Mouse (Mus musculus) limb, embryonic 11.5 days (tissue): ENCODE data around the gene Hspa5. TPM values are rescaled to one million over a fixed set of nuclear protein-coding genes. Genes with fewer than 3 reads are reported as not detected.
"Not testable (repeated sequence)": the region's sequence is repeated elsewhere in the genome, so short reads cannot be mapped to it uniquely, and the experiment has no call there.

Experiments used
- ATAC-seq: fragments of 200-750 bp; cut with Nextera tagmentation; 2 replicates; pipeline ENCODE4 v1.8.0; 2017; ENCODE audit warnings: low read depth; ENCODE audit not compliant: insufficient number of reproducible peaks, low FRiP score, low TSS enrichment
- DNase-seq: peaks from one replicate; pipeline ENCODE4 v3.0.0-alpha.2; 2015; ENCODE audit warnings: low spot score
- H3K27ac ChIP-seq: fragments of 300-500 bp; sonication (generic); replicated peaks from 2 replicates; pipeline ENCODE4 v1.5.1; 2014; ENCODE audit warnings: low read depth, mild to moderate bottlenecking, low read length
- H3K27me3 ChIP-seq: fragments of 300-500 bp; sonication (generic); 2 replicates; pipeline ENCODE4 v1.6.1; 2014; ENCODE audit warnings: mild to moderate bottlenecking, low read length, mixed read lengths; ENCODE audit not compliant: control insufficient read depth, insufficient read depth
- H3K36me3 ChIP-seq: fragments of 300-500 bp; sonication (generic); 2 replicates; pipeline ENCODE4 v1.6.1; 2014; ENCODE audit warnings: mild to moderate bottlenecking, low read length, moderate library complexity, mixed read lengths; ENCODE audit not compliant: control insufficient read depth, insufficient read depth
- H3K4me1 ChIP-seq: fragments of 300-500 bp; sonication (generic); 2 replicates; pipeline ENCODE4 v1.6.1; 2014; ENCODE audit warnings: low read length, mixed read lengths; ENCODE audit not compliant: control insufficient read depth, insufficient read depth
- H3K4me2 ChIP-seq: fragments of 300-500 bp; sonication (generic); 2 replicates; pipeline ENCODE4 v1.6.1; 2014; ENCODE audit warnings: low read depth, mild to moderate bottlenecking, moderate library complexity; ENCODE audit not compliant: severe bottlenecking
- H3K4me3 ChIP-seq: fragments of 300-500 bp; sonication (generic); 2 replicates; pipeline ENCODE4 v1.5.1; 2014; ENCODE audit warnings: low read depth, low read length
- H3K9ac ChIP-seq: fragments of 300-500 bp; sonication (generic); 2 replicates; pipeline ENCODE4 v1.6.1; 2014; ENCODE audit warnings: mild to moderate bottlenecking, low read length
- H3K9me3 ChIP-seq: fragments of 300-500 bp; sonication (generic); 2 replicates; pipeline ENCODE4 v1.6.1; 2016; ENCODE audit warnings: low read length; ENCODE audit not compliant: control insufficient read depth
- WGBS: fragments of 180-500 bp; shearing (Covaris S2); extraction: QIAGEN DNeasy Blood & Tissue Kit; methylation state at CpG from one replicate; pipeline ENCODE4 v1.1.7; 2014; 5-methylcytosine and 5-hydroxymethylcytosine counted together
- polyA plus RNA-seq: library from polyadenylated mRNA; unstranded; fragments of >200 nt; fragmentation: Nextera tagmentation; extraction: Ambion mirVana; gene quantifications from 2 replicates; pipeline ENCODE4 v1.2.1, GENCODE M21; 2014

Hspa5 gene
- polyA plus RNA-seq, 1 experiment from 2014 or later = 886 TPM

- peaks cover 37% of the 10 kb centered on the region for H3K36me3 ChIP-seq
- no peak for ATAC-seq
- no peak overlapping the region for H3K4me3 ChIP-seq
These were observed 5.6 kb downstream of the Hspa5 start for GRCm38 (mm10) chr2:34777237-34777868.

GRCm38 (mm10) chr2:34783064-34784020 lies 11.6 kb downstream of the Hspa5 start:
- H3K4me3 ChIP-seq = no peak overlapping the region
- H3K4me2 ChIP-seq = no peak overlapping the region
- H3K4me1 ChIP-seq = no peaks in the 10 kb centered on the region
- H3K27me3 ChIP-seq = no peaks in the 10 kb centered on the region
- ATAC-seq (no peak), DNase-seq (no peak)
- no peak overlapping the region for H3K9ac ChIP-seq
- H3K27ac ChIP-seq = no peak overlapping the region
- peaks cover 19% of the 10 kb centered on the region for H3K36me3 ChIP-seq
- no peaks in the 10 kb centered on the region; the same call in 1 of the 2 replicates for H3K9me3 ChIP-seq
- WGBS = 92% methylated on average over 14 of the region's 14 CpGs

More at GRCm38 (mm10) chr2:34777237-34777868, 5.6 kb downstream of the Hspa5 start:
- H3K4me2 ChIP-seq = no peak overlapping the region
- peaks cover 22% of the 10 kb centered on the region for H3K4me1 ChIP-seq
- H3K9me3 ChIP-seq = no peaks in the 10 kb centered on the region; the same call in 1 of the 2 replicates
- H3K9ac ChIP-seq = no peak overlapping the region
- no peak overlapping the region for H3K27ac ChIP-seq
- 69% methylated on average over 1 of the region's 1 CpGs for WGBS
- DNase-seq = no peak
- H3K27me3 ChIP-seq = no peaks in the 10 kb centered on the region

- Histone ChIP-seq H3K4me3 (no peak overlapping the region), H3K4me1 (no peaks in the 10 kb centered on the region), H3K27ac (no peak overlapping the region), H3K27me3 (no peaks in the 10 kb centered on the region), H3K36me3 (peaks cover 16% of the 10 kb centered on the region), H3K9me3 (no peaks in the 10 kb centered on the region; the same call in 1 of the 2 replicates), H3K4me2 (no peak overlapping the region), H3K9ac (no peak overlapping the region)
- WGBS = 90% methylated on average over 2 of the region's 2 CpGs
- DNase-seq (peak; percentile 65), ATAC-seq (no peak)
These were observed 12.3 kb downstream of the Hspa5 start for GRCm38 (mm10) chr2:34784085-34784484.

- WGBS = 92% methylated on average over 8 of the region's 8 CpGs
These were observed 18.5 kb downstream of the Hspa5 start for GRCm38 (mm10) chr2:34790282-34790681.

DNA sequence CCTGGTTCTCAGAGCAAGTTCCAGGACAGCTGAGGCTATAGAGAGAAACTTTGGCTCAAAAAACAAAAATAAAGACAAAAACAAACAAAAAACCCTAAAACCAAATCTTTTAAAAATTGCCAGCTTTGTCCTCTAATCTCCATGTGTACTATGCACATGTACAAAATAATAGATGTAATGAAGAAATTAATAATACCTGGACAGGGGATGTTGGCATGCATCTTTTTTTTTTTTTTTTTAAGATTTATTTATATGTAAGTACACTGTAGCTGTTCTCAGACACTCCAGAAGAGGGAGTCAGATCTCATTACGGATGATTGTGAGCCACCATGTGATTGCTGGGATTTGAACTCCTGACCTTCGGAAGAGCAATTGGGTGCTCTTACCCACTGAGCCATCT lies 20.8 kb downstream of the Hspa5 start:
- WGBS = 88% methylated on average over 2 of the region's 2 CpGs
- not testable (repeated sequence) for H3K9ac ChIP-seq, H3K9me3 ChIP-seq, H3K4me3 ChIP-seq, ATAC-seq, H3K27me3 ChIP-seq, H3K36me3 ChIP-seq, H3K27ac ChIP-seq, DNase-seq, H3K4me1 ChIP-seq, H3K4me2 ChIP-seq

More at GRCm38 (mm10) chr2:34790282-34790681, 18.5 kb downstream of the Hspa5 start:
- Histone ChIP-seq H3K4me1 (no peaks in the 10 kb centered on the region), H3K4me3 (no peak overlapping the region), H3K36me3 (peaks cover 4% of the 10 kb centered on the region), H3K9me3 (no peaks in the 10 kb centered on the region), H3K27me3 (no peaks in the 10 kb centered on the region), H3K27ac (no peak overlapping the region), H3K9ac (no peak overlapping the region), H3K4me2 (no peak overlapping the region)
- DNase-seq (no peak), ATAC-seq (no peak)

DNA sequence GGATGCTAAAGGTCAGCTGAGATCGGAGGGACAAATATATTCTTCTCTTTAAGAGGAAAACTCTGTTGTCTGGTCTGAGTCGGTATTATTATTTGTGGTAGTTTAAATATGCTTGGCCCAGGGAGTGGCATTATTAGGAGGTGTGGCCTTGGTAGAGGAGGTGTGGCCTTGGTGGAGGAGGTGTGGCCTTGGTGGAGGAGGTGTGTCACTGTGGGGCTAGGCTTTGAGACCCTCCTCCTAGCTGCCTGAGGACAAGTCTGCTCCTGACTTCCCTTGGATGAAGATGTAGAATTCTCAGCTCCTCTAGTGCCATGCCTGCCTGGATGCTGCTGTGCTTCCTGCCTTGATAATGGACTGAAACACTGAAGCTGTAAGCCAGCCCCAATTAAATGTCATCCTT lies 22.7 kb downstream of the Hspa5 start:
- WGBS = 87% methylated on average over 2 of the region's 2 CpGs
- peaks cover 4% of the 10 kb centered on the region; the same call in 1 of the 2 replicates for H3K36me3 ChIP-seq
- no peak overlapping the region for H3K4me3 ChIP-seq
- ATAC-seq (no peak), DNase-seq (no peak)
- no peaks in the 10 kb centered on the region for H3K9me3 ChIP-seq
- H3K9ac ChIP-seq = no peak overlapping the region
- no peak overlapping the region for H3K4me2 ChIP-seq
- no peaks in the 10 kb centered on the region for H3K4me1 ChIP-seq
- H3K27me3 ChIP-seq = no peaks in the 10 kb centered on the region
- no peak overlapping the region for H3K27ac ChIP-seq

DNA sequence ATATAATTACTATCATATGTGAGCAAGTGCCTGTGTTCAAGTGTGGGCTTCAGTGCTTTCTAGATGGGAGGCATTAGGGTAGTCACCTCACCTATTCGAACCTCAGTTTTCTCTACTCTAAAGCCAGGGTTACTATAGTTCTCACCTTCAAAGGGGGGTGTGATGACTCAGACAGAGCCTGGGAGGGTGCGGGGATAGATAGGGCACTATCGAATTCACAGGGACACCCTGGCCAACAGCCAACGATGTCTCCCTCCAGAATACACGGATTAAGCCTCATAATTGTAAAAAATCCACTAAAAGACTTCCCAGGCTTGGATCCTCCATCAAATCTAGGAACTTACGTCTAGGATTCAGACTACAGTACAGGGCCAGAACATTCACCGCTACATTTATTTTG lies 23.7 kb downstream of the Hspa5 start:
- ATAC-seq (no peak), DNase-seq (no peak)
- Histone ChIP-seq H3K9ac (no peak overlapping the region), H3K9me3 (no peaks in the 10 kb centered on the region), H3K4me3 (no peak overlapping the region), H3K27me3 (no peaks in the 10 kb centered on the region), H3K36me3 (peaks cover 4% of the 10 kb centered on the region; the same call in 1 of the 2 replicates), H3K4me2 (no peak overlapping the region), H3K4me1 (no peaks in the 10 kb centered on the region), H3K27ac (no peak overlapping the region)
- WGBS = 89% methylated on average over 7 of the region's 7 CpGs

- ATAC-seq (peak; percentile 78), DNase-seq (peak; percentile 84)
- no peak within 1 kb of the TSS; the same call in 1 of the 2 replicates for H3K27ac ChIP-seq
- H3K4me2 ChIP-seq = peak within 1 kb of the TSS; percentile 56
- no peaks in the 10 kb centered on the region for H3K4me1 ChIP-seq
- H3K4me3 ChIP-seq = peak within 1 kb of the TSS; percentile 65
- 0 out of 2 replicates have a peak, but pooled peaks cover under 1% of the 10 kb centered on the region for H3K36me3 ChIP-seq
- no peaks in the 10 kb centered on the region for H3K9me3 ChIP-seq
- H3K27me3 ChIP-seq = no peaks in the 10 kb centered on the region
- peak within 1 kb of the TSS; percentile 53 for H3K9ac ChIP-seq
- 5% methylated on average over 44 of the region's 44 CpGs for WGBS
These were observed 27.8 kb downstream of the Hspa5 start, which contains the start of gene Rabepk for GRCm38 (mm10) chr2:34799357-34800256. TSS of gene Rabepk (minus strand) at chr2:34799912.
